Mouse (Mus musculus): ENCODE results near the gene Atp6v0a4. TPM values are rescaled to one million over a fixed set of nuclear protein-coding genes. Genes with fewer than 3 reads are reported as not detected.

Gene Atp6v0a4
- 0.14 TPM in 1 of 2 replicates, not detected in the other for polyA plus RNA-seq (2015; fragmentation: Nextera tagmentation; extraction: Ambion mirVana)

DNA sequence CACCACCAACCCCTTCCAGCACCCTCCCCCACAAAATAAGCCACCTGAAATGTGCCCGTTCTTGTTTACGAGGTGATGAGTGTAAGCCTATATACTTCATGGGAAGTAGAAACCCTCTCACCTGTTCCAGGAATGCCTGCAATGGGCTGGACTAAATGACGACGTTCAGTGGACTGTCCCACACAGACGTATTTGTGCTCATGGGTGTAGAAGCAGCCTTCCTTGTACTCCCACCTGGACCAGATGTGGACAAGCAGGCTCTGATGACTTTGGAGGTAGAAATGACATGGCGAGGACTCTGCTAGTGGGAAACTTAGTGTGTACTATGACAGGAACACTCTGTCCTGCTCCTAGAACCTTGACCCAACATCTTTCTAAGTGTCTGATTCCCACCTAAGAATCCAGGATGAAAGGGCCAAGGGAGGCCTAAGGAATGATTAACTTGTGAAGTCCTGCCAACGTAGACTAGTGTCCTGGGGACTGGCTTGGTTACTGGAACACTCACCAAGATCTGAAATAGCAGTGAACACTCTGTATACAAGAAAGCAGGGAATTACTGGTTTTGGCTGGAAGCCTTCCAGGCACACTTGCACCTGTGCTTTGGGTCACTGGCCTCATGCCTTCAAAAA is at the start of gene Atp6v0a4:
TSS of gene Atp6v0a4 (minus strand) at position 380 of the 629 bp plus-strand sequence.
- Histone ChIP-seq H3K27me3 (ENCODE audit: control insufficient read depth, insufficient read depth, low read depth, low read length) (no peaks in the 10 kb centered on the region), H3K4me3 (ENCODE audit: low read depth, low read length) (no peak within 1 kb of the TSS)

DNA sequence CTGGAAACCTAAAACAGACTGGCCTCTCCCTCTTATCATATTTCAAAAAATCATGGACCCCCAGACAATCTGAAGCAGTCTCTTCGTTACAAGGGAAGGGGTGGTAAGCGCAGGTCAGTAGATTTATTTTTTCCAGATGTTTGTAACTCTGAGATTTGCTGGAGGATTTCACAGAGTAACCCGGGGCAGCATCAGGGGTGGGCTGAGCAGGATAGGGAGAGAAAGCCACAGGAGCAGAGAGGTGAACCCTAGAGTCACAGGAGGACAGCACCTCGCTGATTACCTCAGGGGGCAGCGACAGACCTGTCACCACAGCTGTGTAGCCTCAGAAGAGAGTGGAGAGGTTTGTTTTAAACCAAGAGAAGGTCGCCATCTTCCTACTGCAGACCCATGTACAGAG is 41.0 kb upstream of the Atp6v0a4 start:
- Histone ChIP-seq H3K9ac (ENCODE audit: low read depth, low read length) (no peak overlapping the region), H3K9me3 (replicated peaks; ENCODE audit: control insufficient read depth, low read length, poor library complexity, severe bottlenecking) (no peaks in the 10 kb centered on the region)
- 89% methylated on average over 6 of the region's 6 CpGs for WGBS

More for the DNA sequence above, at the start of gene Atp6v0a4:
- H3K36me3 ChIP-seq (ENCODE audit: control insufficient read depth, insufficient read depth, low read length) = peaks cover 34% of the 10 kb centered on the region
- no peak for ATAC-seq
- no peak within 1 kb of the TSS for H3K9ac ChIP-seq (ENCODE audit: low read depth, low read length)
- WGBS = 94% methylated on average over 7 of the region's 7 CpGs
- no peak within 1 kb of the TSS for H3K4me2 ChIP-seq (ENCODE audit: low read length)
- no peaks in the 10 kb centered on the region for H3K9me3 ChIP-seq (replicated peaks; ENCODE audit: control insufficient read depth, low read length, poor library complexity, severe bottlenecking)
- H3K4me1 ChIP-seq (ENCODE audit: control insufficient read depth, insufficient read depth, low read length) = no peaks in the 10 kb centered on the region
- no peak within 1 kb of the TSS for H3K27ac ChIP-seq (ENCODE audit: low read length)

DNA sequence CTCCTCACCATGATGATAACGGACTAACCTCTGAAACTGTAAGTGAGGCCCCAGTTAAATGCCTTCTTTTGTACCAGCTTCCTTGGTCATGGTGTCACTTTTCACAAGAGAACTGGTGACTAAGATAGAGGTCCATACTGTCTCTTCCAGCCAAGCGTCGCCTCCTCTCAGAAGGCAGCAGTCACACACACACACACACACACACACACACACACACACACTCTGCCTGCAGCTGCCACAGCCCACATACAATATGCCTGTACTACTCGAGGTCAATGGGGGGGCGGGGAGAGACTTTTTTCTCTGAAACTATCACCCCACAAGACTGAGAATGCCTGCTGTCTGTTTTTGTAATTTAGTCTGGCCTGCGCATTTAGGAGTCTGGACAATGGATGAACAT is 40.3 kb upstream of the Atp6v0a4 start:
- peaks cover 16% of the 10 kb centered on the region for H3K36me3 ChIP-seq (ENCODE audit: control insufficient read depth, insufficient read depth, low read length)
- H3K4me2 ChIP-seq (ENCODE audit: low read length) = no peak overlapping the region
- WGBS = 91% methylated on average over 6 of the region's 6 CpGs
- H3K9ac ChIP-seq (ENCODE audit: low read depth, low read length) = no peak overlapping the region
- no peaks in the 10 kb centered on the region for H3K27me3 ChIP-seq (ENCODE audit: control insufficient read depth, insufficient read depth, low read depth, low read length)
- no peak overlapping the region for H3K4me3 ChIP-seq (ENCODE audit: low read depth, low read length)
- H3K4me1 ChIP-seq (ENCODE audit: control insufficient read depth, insufficient read depth, low read length) = peaks cover 6% of the 10 kb centered on the region
- no peak overlapping the region for H3K27ac ChIP-seq (ENCODE audit: low read length)
- H3K9me3 ChIP-seq (replicated peaks; ENCODE audit: control insufficient read depth, low read length, poor library complexity, severe bottlenecking) = no peaks in the 10 kb centered on the region
- no peak for ATAC-seq

More for the DNA sequence above, 41.0 kb upstream of the Atp6v0a4 start:
- no peak overlapping the region for H3K4me3 ChIP-seq (ENCODE audit: low read depth, low read length)
- no peak overlapping the region for H3K4me2 ChIP-seq (ENCODE audit: low read length)
- no peak for ATAC-seq
- H3K27ac ChIP-seq (ENCODE audit: low read length) = no peak overlapping the region
- H3K36me3 ChIP-seq (ENCODE audit: control insufficient read depth, insufficient read depth, low read length) = peaks cover 16% of the 10 kb centered on the region
- peaks cover 4% of the 10 kb centered on the region for H3K4me1 ChIP-seq (ENCODE audit: control insufficient read depth, insufficient read depth, low read length)
- H3K27me3 ChIP-seq (ENCODE audit: control insufficient read depth, insufficient read depth, low read depth, low read length) = no peaks in the 10 kb centered on the region

DNA sequence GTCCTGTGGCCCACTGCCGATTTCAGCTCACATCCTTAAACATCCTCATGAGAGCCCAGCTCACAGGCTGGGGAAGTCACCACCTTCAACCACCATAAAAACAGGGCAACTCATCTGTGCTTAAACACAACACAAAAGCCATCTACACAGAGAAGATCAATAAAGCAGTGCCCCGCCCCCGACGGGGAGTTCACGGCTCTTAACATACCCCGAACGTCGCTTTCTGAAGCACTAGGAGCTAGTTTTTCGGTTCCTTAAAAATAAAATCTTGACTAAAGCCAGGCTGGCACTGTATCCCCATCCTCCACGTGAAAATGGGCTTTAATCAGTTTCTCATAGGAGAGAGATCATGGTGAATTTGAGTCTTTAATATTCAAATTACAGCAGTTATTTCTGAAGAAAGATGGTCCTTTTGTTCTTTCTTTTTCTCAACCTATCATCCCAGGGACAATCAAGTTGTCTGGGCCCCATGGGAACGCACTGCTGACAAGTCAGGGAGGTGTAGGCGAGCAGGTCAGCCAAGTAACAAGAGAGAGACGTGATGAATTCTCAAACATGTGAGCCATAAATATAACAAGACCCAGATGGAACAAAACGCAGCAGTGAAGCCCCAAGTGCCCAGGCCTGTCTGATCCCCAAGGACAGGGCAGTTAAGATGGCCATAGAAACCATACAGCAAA is 38.6 kb upstream of the Atp6v0a4 start:
- Histone ChIP-seq H3K27me3 (ENCODE audit: control insufficient read depth, insufficient read depth, low read depth, low read length) (no peaks in the 10 kb centered on the region), H3K9ac (ENCODE audit: low read depth, low read length) (no peak overlapping the region), H3K36me3 (ENCODE audit: control insufficient read depth, insufficient read depth, low read length) (peaks cover 5% of the 10 kb centered on the region; the same call in 1 of the 2 replicates), H3K4me3 (ENCODE audit: low read depth, low read length) (no peak overlapping the region), H3K4me2 (ENCODE audit: low read length) (no peak overlapping the region), H3K4me1 (ENCODE audit: control insufficient read depth, insufficient read depth, low read length) (peaks cover 16% of the 10 kb centered on the region), H3K9me3 (replicated peaks; ENCODE audit: control insufficient read depth, low read length, poor library complexity, severe bottlenecking) (no peaks in the 10 kb centered on the region), H3K27ac (ENCODE audit: low read length) (no peak overlapping the region)
- no peak for ATAC-seq
- WGBS = 46% methylated on average over 14 of the region's 14 CpGs

DNA sequence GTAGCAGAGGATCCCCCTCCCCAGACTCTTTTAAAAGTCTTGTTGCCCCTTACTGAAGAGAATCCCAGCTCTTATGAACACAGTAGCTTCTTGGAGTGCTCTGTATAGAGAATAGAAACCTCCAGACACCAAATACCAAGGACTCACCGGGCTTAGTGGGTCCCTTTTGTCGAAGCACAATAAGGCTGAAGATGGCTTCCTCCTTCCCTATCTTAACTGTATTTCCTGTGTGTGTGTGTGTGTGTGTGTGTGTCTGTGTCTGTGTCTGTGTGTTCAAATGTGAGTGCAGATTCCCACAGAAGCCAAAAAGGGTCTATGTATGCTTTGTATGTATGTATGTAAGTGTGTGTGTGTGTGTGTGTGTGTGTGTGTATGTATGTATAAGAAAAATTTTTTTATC is 36.2 kb upstream of the Atp6v0a4 start:
- Histone ChIP-seq H3K27ac (ENCODE audit: low read length) (peak overlapping the region; percentile 73), H3K4me2 (ENCODE audit: low read length) (no peak overlapping the region), H3K9me3 (replicated peaks; ENCODE audit: control insufficient read depth, low read length, poor library complexity, severe bottlenecking) (no peaks in the 10 kb centered on the region), H3K27me3 (ENCODE audit: control insufficient read depth, insufficient read depth, low read depth, low read length) (no peaks in the 10 kb centered on the region), H3K4me1 (ENCODE audit: control insufficient read depth, insufficient read depth, low read length) (peaks cover 17% of the 10 kb centered on the region), H3K9ac (ENCODE audit: low read depth, low read length) (0 out of 2 replicates have a peak overlapping the region, but pooled peaks have one; percentile 14), H3K4me3 (ENCODE audit: low read depth, low read length) (no peak overlapping the region), H3K36me3 (ENCODE audit: control insufficient read depth, insufficient read depth, low read length) (peaks cover 8% of the 10 kb centered on the region; the same call in 1 of the 2 replicates)
- 66% methylated on average over 2 of the region's 2 CpGs for WGBS
- ATAC-seq = no peak

DNA sequence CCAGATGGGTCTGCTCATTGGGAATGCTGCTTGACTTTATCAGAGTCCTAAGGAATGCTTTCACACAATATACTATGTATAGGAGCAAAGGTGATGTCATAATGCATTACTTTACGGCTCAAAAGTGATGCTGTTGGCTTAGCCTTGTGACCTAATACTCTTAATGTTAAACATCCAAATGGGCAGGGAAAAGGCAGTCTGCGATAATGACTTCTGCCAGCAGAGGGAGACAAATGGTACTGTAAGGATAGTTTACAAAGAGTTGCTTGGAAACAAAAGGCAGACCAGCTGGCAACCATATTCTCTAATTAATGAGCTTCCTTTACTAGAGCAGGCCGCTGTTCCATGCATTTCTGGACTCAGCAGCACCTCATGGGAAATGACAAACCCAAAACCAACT is 35.7 kb upstream of the Atp6v0a4 start:
- WGBS = 14% methylated on average over 3 of the region's 3 CpGs
- ATAC-seq = peak; percentile 66
- Histone ChIP-seq H3K36me3 (ENCODE audit: control insufficient read depth, insufficient read depth, low read length) (peaks cover 10% of the 10 kb centered on the region; the same call in 1 of the 2 replicates), H3K4me3 (ENCODE audit: low read depth, low read length) (no peak overlapping the region), H3K9ac (ENCODE audit: low read depth, low read length) (0 out of 2 replicates have a peak overlapping the region, but pooled peaks have one; percentile 14), H3K4me2 (ENCODE audit: low read length) (no peak overlapping the region), H3K4me1 (ENCODE audit: control insufficient read depth, insufficient read depth, low read length) (peaks cover 17% of the 10 kb centered on the region), H3K9me3 (replicated peaks; ENCODE audit: control insufficient read depth, low read length, poor library complexity, severe bottlenecking) (no peaks in the 10 kb centered on the region), H3K27me3 (ENCODE audit: control insufficient read depth, insufficient read depth, low read depth, low read length) (no peaks in the 10 kb centered on the region), H3K27ac (ENCODE audit: low read length) (peak overlapping the region; percentile 73)

DNA sequence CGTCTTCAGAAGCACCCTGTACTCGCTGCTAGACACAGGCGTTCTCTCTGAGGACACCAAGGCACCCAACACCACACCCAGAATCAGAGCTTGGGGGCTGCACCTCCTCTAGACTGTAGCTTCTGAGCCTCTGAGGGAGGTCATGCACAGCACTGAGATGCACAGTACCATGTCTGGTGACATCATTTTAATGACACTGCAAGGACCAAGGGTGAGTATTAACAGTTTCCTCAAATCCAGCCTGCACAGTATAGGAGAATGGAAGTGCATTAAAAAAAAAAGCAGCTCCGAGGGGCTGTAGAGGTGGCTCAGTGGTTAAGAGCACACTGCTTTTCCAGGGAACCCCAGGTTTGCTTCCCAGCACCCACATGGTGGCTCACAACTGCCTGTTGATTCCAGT is 35.2 kb upstream of the Atp6v0a4 start:
- Histone ChIP-seq H3K27ac (ENCODE audit: low read length) (no peak overlapping the region), H3K4me3 (ENCODE audit: low read depth, low read length) (no peak overlapping the region), H3K9ac (ENCODE audit: low read depth, low read length) (no peak overlapping the region), H3K36me3 (ENCODE audit: control insufficient read depth, insufficient read depth, low read length) (peaks cover 14% of the 10 kb centered on the region; the same call in 1 of the 2 replicates), H3K27me3 (ENCODE audit: control insufficient read depth, insufficient read depth, low read depth, low read length) (no peaks in the 10 kb centered on the region), H3K4me2 (ENCODE audit: low read length) (no peak overlapping the region), H3K4me1 (ENCODE audit: control insufficient read depth, insufficient read depth, low read length) (peaks cover 17% of the 10 kb centered on the region), H3K9me3 (replicated peaks; ENCODE audit: control insufficient read depth, low read length, poor library complexity, severe bottlenecking) (no peaks in the 10 kb centered on the region)
- 72% methylated on average over 4 of the region's 4 CpGs for WGBS
- peak; percentile 55 for ATAC-seq

DNA sequence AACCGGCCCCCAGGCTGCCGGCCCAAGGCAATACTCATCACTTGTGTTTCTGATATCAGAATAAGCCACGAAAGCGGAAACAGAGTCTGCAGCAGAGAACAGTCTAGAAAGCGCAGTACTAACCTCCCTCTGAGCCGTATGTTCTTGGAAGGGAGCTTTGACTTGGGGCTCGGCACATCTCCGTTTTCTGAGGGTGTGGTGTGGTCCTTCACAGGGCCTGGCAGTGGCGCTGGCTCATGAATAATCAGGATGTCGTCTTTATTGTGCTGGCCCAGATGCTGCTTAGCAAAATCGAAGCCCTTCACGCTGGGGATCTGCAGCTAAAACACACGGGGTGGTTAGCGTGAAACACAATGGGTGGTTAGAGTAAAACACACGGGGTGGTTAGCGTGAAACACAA is 33.5 kb upstream of the Atp6v0a4 start:
- H3K9me3 ChIP-seq (replicated peaks; ENCODE audit: control insufficient read depth, low read length, poor library complexity, severe bottlenecking) = no peaks in the 10 kb centered on the region
- no peaks in the 10 kb centered on the region for H3K27me3 ChIP-seq (ENCODE audit: control insufficient read depth, insufficient read depth, low read depth, low read length)
- peaks cover 12% of the 10 kb centered on the region for H3K36me3 ChIP-seq (ENCODE audit: control insufficient read depth, insufficient read depth, low read length)
- ATAC-seq = no peak
- H3K9ac ChIP-seq (ENCODE audit: low read depth, low read length) = no peak overlapping the region
- no peak overlapping the region for H3K4me2 ChIP-seq (ENCODE audit: low read length)
- 40% methylated on average over 16 of the region's 16 CpGs for WGBS
- peak overlapping the region; percentile 2; the same call in 1 of the 2 replicates for H3K27ac ChIP-seq (ENCODE audit: low read length)
- no peak overlapping the region for H3K4me3 ChIP-seq (ENCODE audit: low read depth, low read length)
- H3K4me1 ChIP-seq (ENCODE audit: control insufficient read depth, insufficient read depth, low read length) = peaks cover 13% of the 10 kb centered on the region

DNA sequence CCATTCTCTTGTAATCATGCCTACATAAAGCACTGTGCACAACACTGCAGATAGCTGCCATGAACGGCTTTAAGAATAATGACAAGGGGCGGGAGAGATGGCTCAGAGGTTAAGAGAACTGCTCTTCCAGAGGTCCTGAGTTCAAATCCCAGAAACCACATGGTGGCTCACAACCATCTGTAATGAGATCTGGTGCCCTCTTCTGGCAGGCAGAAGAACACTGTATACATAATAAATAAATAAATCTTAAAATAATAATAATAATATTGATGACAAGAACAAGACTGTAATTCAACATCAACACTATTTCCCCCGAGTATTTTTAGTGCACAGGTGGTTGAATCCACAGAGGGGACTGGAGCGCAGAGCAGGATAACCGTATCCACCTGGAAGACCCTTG is 31.8 kb upstream of the Atp6v0a4 start:
- Histone ChIP-seq H3K4me3 (ENCODE audit: low read depth, low read length) (no peak overlapping the region), H3K9me3 (replicated peaks; ENCODE audit: control insufficient read depth, low read length, poor library complexity, severe bottlenecking) (no peaks in the 10 kb centered on the region), H3K27me3 (ENCODE audit: control insufficient read depth, insufficient read depth, low read depth, low read length) (no peaks in the 10 kb centered on the region), H3K4me2 (ENCODE audit: low read length) (no peak overlapping the region), H3K9ac (ENCODE audit: low read depth, low read length) (no peak overlapping the region), H3K36me3 (ENCODE audit: control insufficient read depth, insufficient read depth, low read length) (peaks cover 14% of the 10 kb centered on the region), H3K27ac (ENCODE audit: low read length) (no peak overlapping the region), H3K4me1 (ENCODE audit: control insufficient read depth, insufficient read depth, low read length) (peaks cover 13% of the 10 kb centered on the region)
- ATAC-seq = no peak
- 94% methylated on average over 5 of the region's 5 CpGs for WGBS

Measured in midbrain, embryonic 16.5 days (tissue).